Mouse (Mus musculus) forebrain, postnatal 0 days (tissue): ENCODE data around the gene Tmem82. TPM values are rescaled to one million over a fixed set of nuclear protein-coding genes. Genes with fewer than 3 reads are reported as not detected.

Experiments
- ATAC-seq: fragments of 200-750 bp; cut with Nextera tagmentation; 2 replicates; pipeline ENCODE4 v1.8.0; 2017; ENCODE audit warnings: mild to moderate bottlenecking, moderate library complexity
- DNase-seq: peaks from one replicate; pipeline ENCODE4 v3.0.0-alpha.2; 2015
- H3K27ac ChIP-seq: fragments of 300-500 bp; sonication (generic); 2 replicates; pipeline ENCODE4 v1.5.1; 2014; ENCODE audit warnings: low read depth, mild to moderate bottlenecking, antibody characterized with exemption, low read length, moderate library complexity, mixed read lengths
- H3K27me3 ChIP-seq: fragments of 300-500 bp; sonication (generic); 2 replicates; pipeline ENCODE4 v1.6.1; 2014; ENCODE audit warnings: mild to moderate bottlenecking, low read length, mixed read lengths; ENCODE audit not compliant: insufficient read depth
- H3K36me3 ChIP-seq: fragments of 300-500 bp; sonication (generic); 2 replicates; pipeline ENCODE4 v1.6.1; 2014; ENCODE audit warnings: mild to moderate bottlenecking, moderate library complexity; ENCODE audit not compliant: insufficient read depth
- H3K4me1 ChIP-seq: fragments of 300-500 bp; sonication (generic); 2 replicates; pipeline ENCODE4 v1.6.1; 2014; ENCODE audit warnings: antibody characterized with exemption; ENCODE audit not compliant: insufficient read depth
- H3K4me2 ChIP-seq: fragments of 300-500 bp; sonication (generic); 2 replicates; pipeline ENCODE4 v1.6.1; 2014; ENCODE audit warnings: low read depth, mild to moderate bottlenecking, moderate library complexity
- H3K4me3 ChIP-seq: fragments of 300-500 bp; sonication (generic); 2 replicates; pipeline ENCODE4 v1.5.1; 2014; ENCODE audit warnings: low read depth, low read length, mixed read lengths
- H3K9ac ChIP-seq: fragments of 300-500 bp; sonication (generic); 2 replicates; pipeline ENCODE4 v1.6.1; 2014; ENCODE audit warnings: mild to moderate bottlenecking
- H3K9me3 ChIP-seq: fragments of 300-500 bp; sonication (generic); 2 replicates; pipeline ENCODE4 v1.6.1; 2016; ENCODE audit warnings: low read length
- CTCF ChIP-seq: sonication (generic); IDR thresholded peaks from 2 replicates; pipeline ENCODE4 v1.5.1; 2016; ENCODE audit warnings: antibody characterized with exemption, control low read depth, low read depth
- WGBS: fragments of 180-500 bp; shearing (Covaris S2); extraction: QIAGEN DNeasy Blood & Tissue Kit; methylation state at CpG from one replicate; pipeline ENCODE4 v1.1.7; 2014; 5-methylcytosine and 5-hydroxymethylcytosine counted together
- polyA plus RNA-seq: library from polyadenylated mRNA; unstranded; fragments of >200 nt; fragmentation: Nextera tagmentation; extraction: Ambion mirVana; gene quantifications from 2 replicates; pipeline ENCODE4 v1.2.1, GENCODE M21; 2015
- total RNA-seq: library from RNA; depleted of rRNA; stranded (reverse); fragments of >200 nt; gene quantifications from 2 replicates; pipeline ENCODE4 v1.2.3, GENCODE M21; 2014

The Tmem82 gene
- total and polyA plus RNA-seq, 2 experiments from 2014 or later = 0.21 to 0.33 TPM

DNA sequence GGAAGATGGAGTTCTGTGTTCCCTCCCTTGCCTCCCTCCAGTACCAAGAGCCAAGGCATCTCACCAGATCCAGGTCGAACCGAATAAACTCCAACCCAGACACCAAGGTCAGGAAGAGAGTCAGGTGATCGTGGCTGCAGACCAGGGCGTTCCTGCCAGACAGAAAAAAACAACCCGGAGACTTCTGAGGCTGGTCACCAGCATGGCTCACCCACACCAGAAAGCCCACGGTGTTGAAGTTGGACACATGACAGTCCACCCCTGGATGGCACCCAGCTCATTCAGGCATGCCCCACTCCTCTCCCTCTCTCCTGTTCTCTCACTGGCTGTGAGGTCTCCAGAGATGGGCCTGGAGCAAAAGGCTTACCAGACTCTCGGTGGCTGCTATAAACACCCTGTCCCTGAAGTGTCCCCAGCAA, 22.9 kb upstream of the Tmem82 start:
- no peak for TF ChIP-seq CTCF
- Histone ChIP-seq H3K9me3 (no peaks in the 10 kb centered on the region), H3K9ac (no peak overlapping the region), H3K27me3 (no peaks in the 10 kb centered on the region), H3K4me1 (no peaks in the 10 kb centered on the region), H3K4me2 (no peak overlapping the region), H3K27ac (no peak overlapping the region), H3K4me3 (no peak overlapping the region), H3K36me3 (peaks cover 50% of the 10 kb centered on the region)
- DNase-seq (no peak), ATAC-seq (no peak)
- 87% methylated on average over 7 of the region's 7 CpGs for WGBS

GRCm38 (mm10) chr4:141639474-141639873, 21.0 kb upstream of the Tmem82 start:
- no peaks in the 10 kb centered on the region for H3K4me1 ChIP-seq
- H3K9ac ChIP-seq = no peak overlapping the region
- no peak overlapping the region for H3K4me3 ChIP-seq
- H3K9me3 ChIP-seq = no peaks in the 10 kb centered on the region
- 62% methylated on average over 11 of the region's 11 CpGs for WGBS
- no peaks in the 10 kb centered on the region for H3K27me3 ChIP-seq
- no peak for ATAC-seq
- TF ChIP-seq CTCF = no peak
- no peak overlapping the region for H3K4me2 ChIP-seq
- no peak overlapping the region for H3K27ac ChIP-seq
- peaks cover 58% of the 10 kb centered on the region for H3K36me3 ChIP-seq
- no peak for DNase-seq

DNA sequence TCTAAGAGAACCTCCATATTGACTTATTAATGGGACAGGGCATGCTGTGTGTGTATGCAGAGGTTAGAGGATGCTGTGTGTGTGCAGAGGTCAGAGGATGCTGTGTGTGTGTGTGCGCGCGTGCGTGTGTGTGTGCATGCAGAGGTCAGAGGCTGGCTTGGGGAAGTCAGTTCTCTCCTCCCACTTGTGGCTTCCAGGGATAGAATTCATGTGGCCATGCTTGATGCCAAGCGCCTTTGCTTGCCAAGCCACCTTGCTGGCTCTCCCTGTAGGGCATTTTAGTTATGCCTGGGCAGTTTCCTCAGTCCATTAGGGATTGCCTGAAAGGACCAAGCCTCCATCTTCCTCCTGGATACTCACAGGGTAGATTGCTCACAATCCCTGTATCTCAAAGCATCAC, 18.3 kb upstream of the Tmem82 start:
- Histone ChIP-seq H3K9ac (no peak overlapping the region), H3K9me3 (no peaks in the 10 kb centered on the region), H3K4me2 (no peak overlapping the region), H3K4me1 (no peaks in the 10 kb centered on the region), H3K27ac (no peak overlapping the region), H3K4me3 (no peak overlapping the region), H3K36me3 (peaks cover 72% of the 10 kb centered on the region), H3K27me3 (no peaks in the 10 kb centered on the region)
- no peak for TF ChIP-seq CTCF
- WGBS = 93% methylated on average over 5 of the region's 5 CpGs
- ATAC-seq (no peak), DNase-seq (no peak)

DNA sequence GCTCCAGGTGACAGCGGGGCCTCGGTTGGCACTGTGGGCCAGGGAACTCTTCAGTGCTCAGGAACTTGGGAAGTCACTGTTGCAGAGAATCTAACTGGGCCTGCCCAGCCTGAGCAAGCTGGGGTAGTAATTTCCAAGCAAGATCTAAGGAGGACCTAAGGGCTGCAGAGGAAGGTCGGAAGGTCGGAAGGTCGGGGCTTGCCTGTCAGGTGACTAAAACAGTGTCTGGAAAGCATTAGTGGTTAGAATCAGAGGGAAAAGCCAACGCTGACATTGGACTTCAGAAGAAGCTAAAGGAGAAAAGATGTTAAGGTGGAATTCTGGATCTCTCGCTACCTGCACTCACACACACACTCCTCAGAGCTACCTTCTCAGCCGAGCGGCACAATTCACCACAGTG, 17.6 kb upstream of the Tmem82 start:
- DNase-seq (no peak), ATAC-seq (no peak)
- WGBS = 86% methylated on average over 9 of the region's 9 CpGs
- Histone ChIP-seq H3K4me3 (no peak overlapping the region), H3K9me3 (no peaks in the 10 kb centered on the region), H3K4me1 (no peaks in the 10 kb centered on the region), H3K4me2 (no peak overlapping the region), H3K27ac (no peak overlapping the region), H3K27me3 (no peaks in the 10 kb centered on the region), H3K36me3 (peaks cover 72% of the 10 kb centered on the region), H3K9ac (no peak overlapping the region)
- TF ChIP-seq CTCF = no peak

- H3K4me3 ChIP-seq = no peak overlapping the region
- H3K36me3 ChIP-seq = peaks cover 85% of the 10 kb centered on the region
- H3K9me3 ChIP-seq = no peaks in the 10 kb centered on the region
- H3K4me2 ChIP-seq = no peak overlapping the region
- H3K9ac ChIP-seq = no peak overlapping the region
- no peak overlapping the region for H3K27ac ChIP-seq
- TF ChIP-seq CTCF = no peak
- no peak for DNase-seq
- no peak for ATAC-seq
- no peaks in the 10 kb centered on the region for H3K4me1 ChIP-seq
- 90% methylated on average over 21 of the region's 21 CpGs for WGBS
- no peaks in the 10 kb centered on the region for H3K27me3 ChIP-seq
Measured at GRCm38 (mm10) chr4:141632111-141632873, 13.9 kb upstream of the Tmem82 start.

- H3K36me3 ChIP-seq = peaks cover 82% of the 10 kb centered on the region
- H3K4me1 ChIP-seq = no peaks in the 10 kb centered on the region
- ATAC-seq = no peak
- DNase-seq = no peak
- H3K4me3 ChIP-seq = no peak overlapping the region
- WGBS = 98% methylated on average over 20 of the region's 20 CpGs
- H3K27ac ChIP-seq = no peak overlapping the region
- TF ChIP-seq CTCF = no peak
- H3K4me2 ChIP-seq = no peak overlapping the region
- no peaks in the 10 kb centered on the region for H3K9me3 ChIP-seq
- H3K9ac ChIP-seq = no peak overlapping the region
- no peaks in the 10 kb centered on the region for H3K27me3 ChIP-seq
Measured at GRCm38 (mm10) chr4:141631250-141631649, 12.8 kb upstream of the Tmem82 start.

GRCm38 (mm10) chr4:141630021-141630420, 11.6 kb upstream of the Tmem82 start:
- H3K27me3 ChIP-seq = no peaks in the 10 kb centered on the region
- no peaks in the 10 kb centered on the region for H3K4me1 ChIP-seq
- no peak overlapping the region for H3K4me3 ChIP-seq
- H3K4me2 ChIP-seq = no peak overlapping the region
- DNase-seq (no peak), ATAC-seq (no peak)
- WGBS = 97% methylated on average over 11 of the region's 11 CpGs
- no peak for TF ChIP-seq CTCF
- peaks cover 86% of the 10 kb centered on the region for H3K36me3 ChIP-seq
- H3K9ac ChIP-seq = no peak overlapping the region
- no peak overlapping the region for H3K27ac ChIP-seq
- H3K9me3 ChIP-seq = no peaks in the 10 kb centered on the region
